ENCODE assay signal across 8 mouse cellular contexts in genomic region chr15:97373203-97374084, GRCm38 (mm10).
DNase-seq lines count a peak whose midpoint lies in the region; ATAC-seq lines count a peak whose summit lies in the region.

No protein-coding gene starts in this region.

- no peak for ATAC-seq in embryonic facial prominence, embryonic 13.5 days (ENCODE audit: insufficient number of reproducible peaks, insufficient read depth, low FRiP score, low TSS enrichment, low read depth)
- ATAC-seq in hindbrain, embryonic 13.5 days (ENCODE audit: low FRiP score) = no peak
- ATAC-seq in liver, embryonic 16.5 days (ENCODE audit: low read depth) = 0 out of 2 replicates have a peak, but pooled peaks have one; percentile 15
- ATAC-seq in neural tube, embryonic 12.5 days (ENCODE audit: low FRiP score, low read depth) = no peak

- H3K4me2 ChIP-seq in embryonic facial prominence, embryonic 13.5 days = peak overlapping the region; percentile 50
- H3K4me2 ChIP-seq in hindbrain, embryonic 13.5 days = peak overlapping the region; percentile 41
- H3K4me2 ChIP-seq in liver, embryonic 16.5 days (ENCODE audit: low read depth, low read length) = peak overlapping the region; percentile 61
- H3K4me2 ChIP-seq in neural tube, embryonic 12.5 days (replicated peaks) = peak overlapping the region; percentile 47

- H3K9me3 ChIP-seq in embryonic facial prominence, embryonic 13.5 days = no peaks in the 10 kb centered on the region
- H3K9me3 ChIP-seq in hindbrain, embryonic 13.5 days = no peaks in the 10 kb centered on the region
- no peaks in the 10 kb centered on the region for H3K9me3 ChIP-seq in liver, embryonic 16.5 days (replicated peaks; ENCODE audit: control insufficient read depth, low read length)
- H3K9me3 ChIP-seq in neural tube, embryonic 12.5 days = no peaks in the 10 kb centered on the region

- H3K9ac ChIP-seq in embryonic facial prominence, embryonic 13.5 days = peak overlapping the region; percentile 46; the same call in 1 of the 2 replicates
- no peak overlapping the region for H3K9ac ChIP-seq in hindbrain, embryonic 13.5 days
- H3K9ac ChIP-seq in liver, embryonic 16.5 days (ENCODE audit: low read depth, low read length) = peak overlapping the region; percentile 59
- H3K9ac ChIP-seq in neural tube, embryonic 12.5 days = no peak overlapping the region

- DNase-seq in adrenal gland, adult (ENCODE audit: inconsistent age in 2 of 2, low spot score in 1 of 2) = peak; percentile 87 to 92
- no peak for DNase-seq in adrenal gland, postnatal 4 days (ENCODE audit: low spot score in 2 of 2)
- DNase-seq in frontal cortex, postnatal 36 days (ENCODE audit: low spot score in 2 of 2) = no peak
- DNase-seq in left cerebral cortex, adult 8-10 months (ENCODE audit: low spot score in 2 of 2) = no peak

- H3K4me3 ChIP-seq in embryonic facial prominence, embryonic 13.5 days = peak overlapping the region; percentile 16; the same call in 1 of the 2 replicates
- no peak overlapping the region for H3K4me3 ChIP-seq in hindbrain, embryonic 13.5 days
- peak overlapping the region; percentile 39 for H3K4me3 ChIP-seq in liver, embryonic 16.5 days (ENCODE audit: low read depth, low read length)
- no peak overlapping the region for H3K4me3 ChIP-seq in neural tube, embryonic 12.5 days

- peaks cover 11% of the 10 kb centered on the region for H3K4me1 ChIP-seq in embryonic facial prominence, embryonic 13.5 days
- peaks cover 19% of the 10 kb centered on the region for H3K4me1 ChIP-seq in hindbrain, embryonic 13.5 days (replicated peaks)
- H3K4me1 ChIP-seq in liver, embryonic 16.5 days (ENCODE audit: control insufficient read depth, low read depth, low read length) = peaks cover 38% of the 10 kb centered on the region
- peaks cover 13% of the 10 kb centered on the region for H3K4me1 ChIP-seq in neural tube, embryonic 12.5 days

- peaks cover 16% of the 10 kb centered on the region for H3K27me3 ChIP-seq in embryonic facial prominence, embryonic 13.5 days
- peaks cover 23% of the 10 kb centered on the region for H3K27me3 ChIP-seq in hindbrain, embryonic 13.5 days
- H3K27me3 ChIP-seq in liver, embryonic 16.5 days (ENCODE audit: control insufficient read depth, insufficient read depth, low read depth, low read length) = no peaks in the 10 kb centered on the region
- H3K27me3 ChIP-seq in neural tube, embryonic 12.5 days (replicated peaks) = 0 out of 2 replicates have a peak, but pooled peaks cover 4% of the 10 kb centered on the region

- H3K27ac ChIP-seq in embryonic facial prominence, embryonic 13.5 days = no peak overlapping the region
- H3K27ac ChIP-seq in hindbrain, embryonic 13.5 days = no peak overlapping the region
- H3K27ac ChIP-seq in liver, embryonic 16.5 days (ENCODE audit: low read length) = peak overlapping the region; percentile 39
- no peak overlapping the region for H3K27ac ChIP-seq in neural tube, embryonic 12.5 days

- H3K36me3 ChIP-seq in embryonic facial prominence, embryonic 13.5 days = no peaks in the 10 kb centered on the region
- no peaks in the 10 kb centered on the region for H3K36me3 ChIP-seq in hindbrain, embryonic 13.5 days
- no peaks in the 10 kb centered on the region for H3K36me3 ChIP-seq in liver, embryonic 16.5 days (ENCODE audit: control insufficient read depth, insufficient read depth)
- no peaks in the 10 kb centered on the region for H3K36me3 ChIP-seq in neural tube, embryonic 12.5 days

- 10% methylated on average over 25 of the region's 25 CpGs for WGBS in embryonic facial prominence, embryonic 13.5 days
- WGBS in hindbrain, embryonic 13.5 days = 16% methylated on average over 25 of the region's 25 CpGs
- 7% methylated on average over 25 of the region's 25 CpGs for WGBS in liver, embryonic 16.5 days (ENCODE audit: insufficient replicate concordance)
- WGBS in neural tube, embryonic 12.5 days = 13% methylated on average over 25 of the region's 25 CpGs

Comparison
In these comparisons a context has a peak if more than half of its experiments do, and no peak if none do; other contexts are left out.
1. DNase-seq: peak in adrenal gland, adult (2 of 2); none in adrenal gland, postnatal 4 days (0 of 2), frontal cortex, postnatal 36 days (0 of 2) and left cerebral cortex, adult 8-10 months (0 of 2).
2. H3K4me3 ChIP-seq: peak in embryonic facial prominence, embryonic 13.5 days (single experiment) and liver, embryonic 16.5 days (single experiment); none in hindbrain, embryonic 13.5 days (single experiment) and neural tube, embryonic 12.5 days (single experiment).
3. H3K9ac ChIP-seq: peak in embryonic facial prominence, embryonic 13.5 days (single experiment) and liver, embryonic 16.5 days (single experiment); none in hindbrain, embryonic 13.5 days (single experiment) and neural tube, embryonic 12.5 days (single experiment).
4. Peak in every context shown above with its lines, with median percentiles within 50 percentile points of each other: H3K4me2 ChIP-seq.